Mouse (Mus musculus) heart, adult 11 months (tissue): ENCODE data around the gene Nsun7.
A peak's percentile ranks its signal among the peaks of the same experiment; 100 is the strongest.
"Not testable (repeated sequence)": the region's sequence is repeated elsewhere in the genome, so short reads cannot be mapped to it uniquely, and the experiment has no call there.

Experiments
- DNase-seq: peaks from one replicate; pipeline ENCODE4 v3.0.0; 2022

The Nsun7 gene

DNA sequence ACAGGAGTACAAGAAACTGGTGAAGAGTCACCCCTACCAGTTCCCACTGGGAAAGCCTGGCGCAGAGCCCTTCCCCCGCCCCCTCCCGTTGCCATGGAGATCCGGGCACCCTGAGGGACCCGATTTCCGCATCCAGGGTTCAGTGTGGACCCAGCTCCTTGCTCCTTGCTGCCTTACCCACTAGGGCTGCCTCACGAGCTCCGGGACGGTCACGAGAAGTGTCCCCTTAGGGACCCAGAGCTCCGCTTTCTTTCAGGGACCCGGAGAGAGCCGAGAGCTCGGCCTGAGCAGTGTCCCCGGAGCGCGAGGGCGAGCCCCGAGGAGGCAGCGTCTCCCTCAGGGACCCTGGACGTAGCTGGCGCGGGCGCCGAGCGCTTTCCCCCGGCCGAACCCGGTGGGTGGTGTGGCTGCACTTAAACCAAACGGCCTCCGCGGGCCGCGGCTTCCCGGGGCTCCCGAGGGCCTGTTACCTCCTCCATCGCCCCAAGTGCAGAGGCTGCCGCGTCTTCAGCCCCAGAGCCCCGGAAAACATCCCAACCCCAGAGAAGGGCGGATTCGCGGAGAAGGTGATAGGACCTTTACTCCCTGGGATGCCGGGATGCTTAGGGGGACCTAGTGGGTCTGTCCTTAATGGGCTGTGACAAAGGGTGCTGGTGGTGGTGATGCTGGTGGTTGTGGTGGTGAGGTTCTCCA lies at the start of gene Nsun7:
Gene Nsun7, plus strand, starts transcription at position 142 of the 693 bp plus-strand sequence.
- DNase-seq: peak; percentile 97

GRCm38 (mm10) chr5:66214395-66214935 lies 45.2 kb upstream of the Nsun7 start:
- no peak for DNase-seq

- DNase-seq: no peak
These were observed 44.0 kb upstream of the Nsun7 start for GRCm38 (mm10) chr5:66215569-66216277.

- DNase-seq: no peak
These were observed 40.0 kb upstream of the Nsun7 start for GRCm38 (mm10) chr5:66219692-66220091.

DNA sequence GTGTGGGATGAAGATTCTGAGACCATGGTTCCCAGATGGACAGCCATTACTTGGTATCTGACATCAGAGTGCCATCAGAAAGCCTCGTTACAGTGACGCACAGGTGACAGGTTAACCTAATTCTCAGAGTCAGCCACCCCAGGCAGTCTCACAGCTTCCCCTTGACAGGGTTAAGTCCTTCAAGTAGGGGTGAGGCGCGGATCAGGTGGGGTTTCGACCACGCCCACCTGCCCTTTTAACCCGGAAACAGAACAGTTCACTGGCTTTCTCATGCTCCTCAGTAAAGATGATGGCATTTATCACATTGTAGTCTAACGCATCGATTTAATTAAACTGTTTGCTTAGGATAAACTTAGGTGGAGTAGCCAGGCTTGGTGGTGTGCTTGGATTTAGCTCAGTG lies 39.1 kb upstream of the Nsun7 start:
- DNase-seq: no peak

GRCm38 (mm10) chr5:66222916-66223315 lies 36.8 kb upstream of the Nsun7 start:
- DNase-seq: no peak

DNA sequence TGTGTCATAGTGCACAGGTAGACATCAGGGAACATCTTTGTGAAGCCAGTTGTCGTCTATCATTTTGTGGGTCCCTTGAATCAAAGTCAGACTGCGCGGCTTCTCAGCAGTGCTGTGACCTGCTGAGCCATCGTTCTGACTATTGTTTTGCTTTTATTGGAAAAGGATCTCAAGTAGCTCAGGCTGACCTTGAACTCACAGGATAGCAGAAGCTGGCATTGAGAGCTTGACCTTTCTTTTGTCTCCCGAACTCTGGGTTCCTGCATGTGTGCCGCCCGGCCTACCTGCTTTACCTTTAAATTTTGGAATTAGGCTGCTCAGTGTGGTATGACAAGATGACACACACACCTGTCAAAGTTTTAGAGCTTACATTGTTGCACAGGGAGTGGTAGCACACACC lies 33.2 kb upstream of the Nsun7 start:
- DNase-seq: no peak

DNA sequence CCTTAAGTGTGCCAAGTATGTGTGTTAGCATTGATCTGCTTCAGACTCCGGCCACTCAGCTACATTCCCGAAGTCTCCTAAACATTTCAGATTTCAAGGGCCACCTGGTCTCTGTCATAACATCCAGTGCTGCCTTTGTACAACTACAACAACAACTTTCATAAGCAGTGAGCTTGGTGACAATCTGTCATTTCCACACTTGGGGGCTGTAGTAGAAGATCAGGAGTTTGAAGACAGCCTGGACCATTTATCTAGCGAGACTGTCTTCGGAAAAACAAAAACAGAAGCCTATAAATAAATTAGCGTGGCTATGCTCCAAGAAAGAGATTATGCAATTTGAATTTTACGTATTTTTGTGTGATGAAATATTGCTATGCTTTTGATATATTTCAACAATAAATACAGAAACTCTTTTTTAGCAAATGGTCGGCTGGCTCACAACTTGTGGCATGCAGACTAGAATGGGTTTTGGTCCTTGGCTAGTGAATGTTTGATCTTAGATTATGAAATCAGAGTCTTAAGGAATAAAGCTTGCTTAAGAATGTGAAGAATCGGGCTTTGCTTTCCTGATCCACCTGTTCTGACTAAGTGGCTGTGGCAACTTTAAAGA lies 27.9 kb upstream of the Nsun7 start:
- no peak for DNase-seq

DNA sequence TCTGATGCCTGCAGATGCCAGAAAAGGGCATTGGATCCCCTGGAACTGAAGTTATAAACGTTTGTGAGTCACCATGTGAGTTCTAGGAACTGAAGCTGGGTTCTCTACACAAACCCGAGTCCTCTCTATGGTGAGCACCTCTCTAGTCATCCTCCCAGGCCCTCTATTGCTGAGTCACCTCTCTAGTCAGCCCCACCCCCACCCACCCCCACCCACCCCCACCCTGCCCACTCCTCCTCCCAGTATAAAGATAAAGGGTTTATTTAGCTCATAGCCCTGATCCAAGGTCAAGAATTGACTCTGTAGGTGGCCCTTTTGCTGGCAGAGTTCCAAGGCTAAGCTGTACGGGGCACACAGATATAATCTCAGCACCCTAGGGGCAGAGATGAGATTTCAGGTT lies 27.2 kb upstream of the Nsun7 start:
- DNase-seq: no peak

DNA sequence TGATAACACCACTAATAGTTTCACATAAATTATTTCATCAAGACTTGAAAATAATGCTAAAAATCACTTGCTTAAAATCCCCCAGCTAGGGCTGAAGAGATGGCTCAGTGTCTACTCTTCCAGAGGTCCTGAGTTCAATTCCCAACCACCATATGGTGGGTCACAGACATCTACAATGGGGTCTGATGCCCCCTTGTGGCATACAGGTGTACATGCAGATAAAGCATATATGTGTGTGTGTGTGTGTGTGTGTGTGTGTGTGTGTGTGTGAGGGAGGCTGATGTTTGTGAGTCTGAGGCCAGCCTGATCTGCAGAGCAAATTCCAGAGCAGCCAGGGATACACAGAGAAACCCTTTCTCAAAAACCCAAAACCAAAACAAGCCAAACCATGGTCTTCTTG lies 17.8 kb upstream of the Nsun7 start:
- no peak for DNase-seq

GRCm38 (mm10) chr5:66243467-66243866 lies 16.2 kb upstream of the Nsun7 start:
- no peak for DNase-seq

DNA sequence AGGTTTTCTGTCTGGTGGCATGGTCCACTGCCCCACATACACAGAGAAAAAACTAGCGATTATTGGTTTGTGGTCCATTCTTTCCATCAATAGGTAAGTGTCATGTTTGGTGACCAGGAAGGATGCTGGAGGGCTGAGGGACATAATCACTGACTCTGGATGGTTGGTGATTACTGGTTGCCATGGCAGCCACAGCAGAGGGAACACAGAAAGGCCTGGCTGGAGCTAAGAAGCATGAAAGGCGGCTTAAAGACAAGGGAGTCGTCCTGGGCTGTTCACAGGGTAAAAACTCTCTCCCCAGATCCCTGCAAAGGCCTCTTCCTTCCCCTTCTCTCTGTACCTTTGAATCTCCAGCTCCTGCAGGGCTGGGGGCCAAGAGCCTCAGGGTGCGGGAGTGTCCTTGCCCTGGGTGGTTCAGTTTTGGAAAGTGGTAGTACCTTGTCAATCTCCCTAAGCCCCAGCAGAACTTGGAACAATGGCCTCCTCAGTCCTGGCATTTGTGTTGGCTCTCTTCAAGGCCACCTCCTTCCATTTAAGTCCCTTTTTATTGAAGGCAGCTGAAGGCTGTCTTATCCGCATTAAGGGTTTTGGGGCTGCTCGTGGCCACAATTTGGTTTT lies 15.5 kb upstream of the Nsun7 start:
- DNase-seq: no peak

DNA sequence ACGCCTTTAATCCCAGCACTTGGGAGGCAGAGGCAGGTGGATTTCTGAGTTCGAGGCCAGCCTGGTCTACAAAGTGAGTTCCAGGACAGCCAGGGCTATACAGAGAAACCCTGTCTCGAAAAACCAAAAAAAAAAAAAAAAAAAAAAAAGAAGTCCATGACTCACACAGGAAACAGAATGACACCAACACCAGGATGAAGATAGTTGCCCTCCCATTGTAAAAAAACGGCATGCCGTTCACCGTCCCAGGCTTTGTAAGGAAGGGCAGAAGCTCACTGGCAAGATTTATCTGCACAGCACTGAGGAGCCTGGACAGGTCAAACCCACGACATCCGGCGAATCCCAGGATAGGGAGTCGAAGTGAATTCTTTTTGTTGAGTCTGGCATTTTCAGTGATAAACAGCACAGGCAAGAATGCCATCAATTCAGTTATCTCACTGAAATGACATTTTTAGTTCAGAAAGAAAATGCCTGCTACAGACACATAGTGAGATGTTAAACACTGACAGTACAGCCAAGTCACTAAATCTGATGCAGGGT lies 13.7 kb upstream of the Nsun7 start:
- DNase-seq: no peak

- DNase-seq: peak; percentile 56
These were observed 6.5 kb upstream of the Nsun7 start for GRCm38 (mm10) chr5:66253219-66253618.

GRCm38 (mm10) chr5:66255044-66255443 lies 4.7 kb upstream of the Nsun7 start:
- DNase-seq: peak; percentile 39

DNA sequence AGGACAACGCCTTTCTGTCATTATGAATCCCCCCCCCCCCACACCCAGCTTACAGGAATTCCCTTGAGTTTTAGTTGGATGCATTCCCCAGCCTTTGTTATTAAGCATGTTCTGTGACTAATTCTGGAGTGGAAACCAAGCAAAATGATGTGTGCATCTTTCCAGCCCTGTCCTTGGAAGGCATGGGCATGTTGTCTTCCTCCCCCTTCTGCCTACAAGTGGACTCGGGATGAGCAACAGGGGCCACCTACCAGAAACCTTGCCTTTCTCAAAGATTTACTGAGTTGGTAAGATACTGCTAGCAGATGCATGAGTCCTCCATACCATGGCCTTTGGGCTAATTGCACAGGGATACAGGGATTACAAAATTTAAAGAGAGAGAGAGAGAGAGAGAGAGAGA lies 697 bp upstream of the Nsun7 start:
- DNase-seq: peak; percentile 84

GRCm38 (mm10) chr5:66259431-66259755 lies 304 bp upstream of the Nsun7 start:
- not testable (repeated sequence) for DNase-seq

- peak; percentile 63 for DNase-seq
These were observed 2.8 kb downstream of the Nsun7 start for GRCm38 (mm10) chr5:66262475-66262874.

DNA sequence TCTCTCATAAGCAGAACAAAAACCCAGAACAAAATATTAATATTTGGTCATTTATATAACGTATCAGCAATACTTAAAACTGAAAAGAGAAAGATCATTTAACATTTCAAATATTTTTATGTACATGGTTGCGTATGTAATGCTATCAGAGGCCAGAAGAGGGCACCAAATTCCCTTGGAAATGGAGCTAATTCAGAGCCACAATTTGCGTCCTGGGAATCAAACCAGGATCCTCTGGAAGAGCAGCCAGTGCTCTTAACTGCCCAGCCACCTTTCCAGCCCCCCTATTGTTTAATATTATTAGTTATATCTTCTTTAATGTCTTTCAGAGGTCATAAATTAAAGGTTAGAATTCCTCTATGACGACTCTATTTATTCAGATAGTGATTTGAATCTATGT lies 3.7 kb downstream of the Nsun7 start:
- DNase-seq: peak; percentile 54

GRCm38 (mm10) chr5:66269616-66270015 lies 9.9 kb downstream of the Nsun7 start:
- peak; percentile 89 for DNase-seq

- no peak for DNase-seq
These were observed 11.4 kb downstream of the Nsun7 start for GRCm38 (mm10) chr5:66271141-66271540.

GRCm38 (mm10) chr5:66274417-66274816 lies 14.7 kb downstream of the Nsun7 start:
- no peak for DNase-seq

DNA sequence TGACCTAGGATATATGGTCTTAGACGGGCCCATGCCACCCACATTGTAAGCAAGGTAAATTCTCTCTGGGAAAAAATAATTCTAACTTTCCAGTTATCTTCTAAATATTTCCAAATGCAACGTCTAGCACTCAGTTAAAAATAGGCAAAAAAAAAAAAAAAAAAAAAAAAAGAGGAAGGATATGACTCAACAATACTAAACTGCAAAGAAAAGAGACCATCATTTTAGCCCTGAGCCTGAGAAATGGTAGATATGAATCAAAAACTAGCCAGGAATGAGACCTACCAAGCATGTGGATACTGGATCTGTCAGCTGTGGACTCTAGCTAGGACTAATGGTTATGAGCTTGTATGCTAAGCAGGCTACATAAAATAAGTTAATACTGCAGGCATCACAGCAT lies 20.0 kb downstream of the Nsun7 start:
- DNase-seq: peak; percentile 13
